Mouse (Mus musculus) lung, adult 2 months (tissue): Measurements from ENCODE around the gene Syn3.

Source experiments
- CTCF ChIP-seq: fragments of 200-500 bp; IDR thresholded peaks from 2 replicates; pipeline ENCODE4 v1.5.1; 2011; ENCODE audit warnings: mild to moderate bottlenecking, low read length, control low read depth; ENCODE audit not compliant: insufficient read depth
- POLR2A ChIP-seq: fragments of 200-500 bp; IDR thresholded peaks from 2 replicates; pipeline ENCODE4 v1.6.1; 2011; ENCODE audit warnings: low read depth, mild to moderate bottlenecking, control low read depth, low read length, borderline replicate concordance; ENCODE audit errors: extremely low read depth

GRCm38 (mm10) chr10:86201006-86201405 lies 297.7 kb downstream of the Syn3 start:
- TF ChIP-seq CTCF (no peak), POLR2A (no peak)
